24 mouse cellular contexts compared by ENCODE assay signal in genomic region chr5:49967726-49968125, GRCm38 (mm10).
DNase-seq lines count a peak whose midpoint lies in the region; ATAC-seq lines count a peak whose summit lies in the region.
"Had no signal": no experiment of that assay in that cellular context is flagged by ENCODE, and none has a peak within 500 bp of the region (broad histone marks: within the 10 kb centered on the region; RNA-seq: fewer than 3 reads in every experiment).

No protein-coding gene starts in this region.

- DNase-seq in heart, embryonic 10.5 days (ENCODE audit: low spot score): peak; percentile 25
- DNase-seq in 3T3-L1 (ENCODE audit: low read depth, low spot score): peak; percentile 4
- DNase-seq in 416B (ENCODE audit: low read depth): peak; percentile 25
- no peak for DNase-seq in lung, postnatal 36 days
- DNase-seq in midbrain, embryonic 10.5 days (ENCODE audit: low spot score): no peak
- DNase-seq: adrenal gland, postnatal 10 days; B cell, adult 2 months; cerebellum, adult 18-20 months; cerebellum, adult 9-10 months; cerebellum, postnatal 14 days; forebrain, postnatal 0 days; gastrocnemius, adult 2 months; gastrocnemius, postnatal 14 days; heart, postnatal 14 days; heart, postnatal 4 days; kidney, adult 11 months had no signal

- ATAC-seq in heart, embryonic 11.5 days (replicated peaks; ENCODE audit: insufficient number of reproducible peaks, low FRiP score, low TSS enrichment): no peak
- ATAC-seq: CD4-positive, CD25-positive, alpha-beta regulatory T cell, adult 4 months; forebrain, embryonic 13.5 days; forebrain, postnatal 0 days; hindbrain, postnatal 0 days; inflammation-experienced regulatory T-cells, adult 6 months had no signal

- H3K27me3 ChIP-seq in heart, embryonic 10.5 days (ENCODE audit: insufficient read depth, poor library complexity, severe bottlenecking): no peaks in the 10 kb centered on the region
- no peaks in the 10 kb centered on the region for H3K27me3 ChIP-seq in heart, embryonic 11.5 days (ENCODE audit: control insufficient read depth, insufficient read depth, low read length)
- H3K27me3 ChIP-seq in midbrain, embryonic 10.5 days (ENCODE audit: low read depth, poor library complexity, severe bottlenecking): no peaks in the 10 kb centered on the region
- H3K27me3 ChIP-seq: forebrain, embryonic 13.5 days; heart, embryonic 13.5 days had no signal

- no peak overlapping the region for H3K27ac ChIP-seq in heart, embryonic 10.5 days
- no peak overlapping the region for H3K27ac ChIP-seq in heart, embryonic 11.5 days (ENCODE audit: low read depth, low read length)
- H3K27ac ChIP-seq in midbrain, embryonic 10.5 days (replicated peaks): no peak overlapping the region
- H3K27ac ChIP-seq: forebrain, embryonic 10.5 days; forebrain, embryonic 13.5 days; gastrocnemius, adult 2 months; heart, embryonic 13.5 days; hindbrain, embryonic 14.5 days; hindbrain, postnatal 0 days had no signal

- H3K36me3 ChIP-seq in heart, embryonic 10.5 days: peaks cover 26% of the 10 kb centered on the region; the same call in 1 of the 2 replicates
- peaks cover 9% of the 10 kb centered on the region; the same call in 1 of the 2 replicates for H3K36me3 ChIP-seq in heart, embryonic 11.5 days (ENCODE audit: control insufficient read depth, insufficient read depth, low read length)
- peaks cover 91% of the 10 kb centered on the region for H3K36me3 ChIP-seq in midbrain, embryonic 10.5 days

- H3K9me3 ChIP-seq in heart, embryonic 10.5 days: no peaks in the 10 kb centered on the region
- no peaks in the 10 kb centered on the region for H3K9me3 ChIP-seq in heart, embryonic 11.5 days (replicated peaks; ENCODE audit: control insufficient read depth, low read length)
- H3K9me3 ChIP-seq in midbrain, embryonic 10.5 days (replicated peaks): no peaks in the 10 kb centered on the region
- H3K9me3 ChIP-seq: forebrain, embryonic 10.5 days; forebrain, embryonic 13.5 days; heart, embryonic 13.5 days had no signal

- no peak overlapping the region for H3K4me3 ChIP-seq in heart, embryonic 10.5 days
- no peak overlapping the region for H3K4me3 ChIP-seq in heart, embryonic 11.5 days (ENCODE audit: low read depth, low read length)
- H3K4me3 ChIP-seq in midbrain, embryonic 10.5 days: no peak overlapping the region
- H3K4me3 ChIP-seq: forebrain, embryonic 10.5 days; forebrain, embryonic 13.5 days; gastrocnemius, adult 2 months; heart, embryonic 13.5 days had no signal

- WGBS in heart, embryonic 10.5 days: 79% methylated on average over 6 of the region's 6 CpGs
- 77% methylated on average over 6 of the region's 6 CpGs for WGBS in heart, embryonic 11.5 days (ENCODE audit: insufficient replicate concordance)
- WGBS in midbrain, embryonic 10.5 days: 93% methylated on average over 6 of the region's 6 CpGs

- no peak overlapping the region for H3K4me2 ChIP-seq in heart, embryonic 11.5 days
- H3K4me2 ChIP-seq: forebrain, embryonic 13.5 days; heart, embryonic 13.5 days; hindbrain, embryonic 14.5 days had no signal

- no peak overlapping the region for H3K9ac ChIP-seq in heart, embryonic 11.5 days (ENCODE audit: low read depth, low read length)
- H3K9ac ChIP-seq: forebrain, embryonic 13.5 days; forebrain, postnatal 0 days; heart, embryonic 13.5 days; hindbrain, embryonic 14.5 days had no signal

- H3K4me1 ChIP-seq in heart, embryonic 10.5 days: peaks cover 3% of the 10 kb centered on the region; the same call in 1 of the 2 replicates
- 0 out of 2 replicates have a peak, but pooled peaks cover 3% of the 10 kb centered on the region for H3K4me1 ChIP-seq in heart, embryonic 11.5 days (ENCODE audit: control insufficient read depth, insufficient read depth, low read length)
- H3K4me1 ChIP-seq in midbrain, embryonic 10.5 days: no peaks in the 10 kb centered on the region
- H3K4me1 ChIP-seq: forebrain, embryonic 10.5 days; forebrain, embryonic 13.5 days had no signal

Comparison
In these comparisons a context has a peak if more than half of its experiments do, and no peak if none do; other contexts are left out.
1. DNase-seq: peak in heart, embryonic 10.5 days (single experiment), 3T3-L1 (single experiment) and 416B (single experiment); none in lung, postnatal 36 days (single experiment) and midbrain, embryonic 10.5 days (single experiment).